Mouse (Mus musculus) bone marrow, adult 2 months (tissue): Measurements from ENCODE around the gene Nelfa. TPM values are rescaled to one million over a fixed set of nuclear protein-coding genes. Genes with fewer than 3 reads are reported as not detected.
"Not testable (repeated sequence)": the region's sequence is repeated elsewhere in the genome, so short reads cannot be mapped to it uniquely, and the experiment has no call there.

ENCODE experiments used
- H3K27ac ChIP-seq: fragments of 200-500 bp; 2 replicates; pipeline ENCODE4 v1.5.1; 2012; ENCODE audit warnings: low read depth, mild to moderate bottlenecking, control low read depth, inconsistent platforms, low read length; ENCODE audit not compliant: control insufficient read depth, poor library complexity, insufficient read depth
- H3K4me1 ChIP-seq: fragments of 200-500 bp; 2 replicates; pipeline ENCODE4 v1.6.1; 2011; ENCODE audit warnings: low read length; ENCODE audit not compliant: control insufficient read depth, insufficient read depth
- H3K4me3 ChIP-seq: fragments of 200-500 bp; replicated peaks from 2 replicates; pipeline ENCODE3; 2011; ENCODE audit warnings: mild to moderate bottlenecking, low read depth, low read length, control low read depth; ENCODE audit not compliant: control insufficient read depth
- CTCF ChIP-seq: fragments of 200-500 bp; IDR thresholded peaks from 2 replicates; pipeline ENCODE4 v1.5.1; 2011; ENCODE audit warnings: low read length, control low read depth; ENCODE audit not compliant: control insufficient read depth, insufficient read depth
- POLR2A ChIP-seq: fragments of 200-500 bp; IDR thresholded peaks from 2 replicates; pipeline ENCODE4 v1.6.1; 2011; ENCODE audit warnings: low read depth, mild to moderate bottlenecking, control low read depth, low read length, borderline replicate concordance; ENCODE audit not compliant: control insufficient read depth
- WGBS: fragments of 180-500 bp; shearing (Covaris S2); methylation state at CpG from one replicate; pipeline ENCODE4 v1.1.7; 2018; 5-methylcytosine and 5-hydroxymethylcytosine counted together
- polyA plus RNA-seq: library from polyadenylated mRNA; stranded (reverse); fragments of >200 nt; gene quantifications from 2 replicates; pipeline ENCODE4 v1.2.4, GENCODE M21; 2011; ENCODE audit warnings: low replicate concordance; ENCODE audit not compliant: missing spikeins, insufficient read depth, insufficient read length

The Nelfa gene
- polyA plus RNA-seq, 1 experiment = 14.6 TPM

DNA sequence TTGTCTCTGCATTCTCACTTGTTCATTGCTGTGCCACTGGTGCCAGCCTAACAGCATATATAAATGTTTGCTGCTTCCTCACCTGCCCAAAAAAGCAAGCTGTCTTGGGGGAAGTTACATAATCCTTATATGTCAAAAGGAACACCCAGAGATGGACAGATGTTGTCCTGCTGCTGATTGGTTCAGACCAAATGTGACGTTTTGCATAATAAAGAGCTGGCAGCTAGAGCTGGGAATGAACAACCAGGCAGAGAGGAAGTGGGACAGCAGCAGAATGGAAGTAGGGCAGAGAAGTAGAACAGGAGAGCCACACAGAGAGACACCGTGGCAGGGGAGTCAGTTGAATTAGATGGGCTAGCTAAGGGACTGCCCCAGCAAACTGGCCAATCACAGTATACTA lies 3.8 kb downstream of the Nelfa start:
- TF ChIP-seq POLR2A (no peak), CTCF (no peak)
- WGBS = 42% methylated on average over 2 of the region's 2 CpGs
- H3K4me3 ChIP-seq = no peak overlapping the region
- no peak overlapping the region for H3K27ac ChIP-seq
- peaks cover 4% of the 10 kb centered on the region for H3K4me1 ChIP-seq

DNA sequence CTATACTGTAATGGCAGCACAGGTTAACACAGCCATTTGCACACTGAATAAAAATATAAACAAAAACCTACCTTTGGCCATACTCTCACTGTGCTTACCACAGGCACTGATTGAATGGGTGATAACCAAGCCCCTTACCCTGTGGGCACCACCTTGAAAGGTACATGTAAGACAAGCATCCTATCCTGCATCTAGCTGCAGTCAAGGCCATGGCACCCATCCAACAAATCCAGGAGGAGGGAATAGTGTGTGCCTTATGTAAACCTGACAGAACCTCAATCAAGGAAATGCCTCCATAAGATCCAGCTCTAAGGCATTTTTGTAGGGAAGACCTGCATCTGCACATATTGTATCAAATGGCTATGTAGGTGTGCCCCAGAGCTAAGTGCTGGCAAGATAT lies 10.0 kb downstream of the Nelfa start:
- Histone ChIP-seq H3K27ac (no peak overlapping the region), H3K4me3 (no peak overlapping the region), H3K4me1 (no peaks in the 10 kb centered on the region)
- no peak for TF ChIP-seq POLR2A
- no peak for TF ChIP-seq CTCF

DNA sequence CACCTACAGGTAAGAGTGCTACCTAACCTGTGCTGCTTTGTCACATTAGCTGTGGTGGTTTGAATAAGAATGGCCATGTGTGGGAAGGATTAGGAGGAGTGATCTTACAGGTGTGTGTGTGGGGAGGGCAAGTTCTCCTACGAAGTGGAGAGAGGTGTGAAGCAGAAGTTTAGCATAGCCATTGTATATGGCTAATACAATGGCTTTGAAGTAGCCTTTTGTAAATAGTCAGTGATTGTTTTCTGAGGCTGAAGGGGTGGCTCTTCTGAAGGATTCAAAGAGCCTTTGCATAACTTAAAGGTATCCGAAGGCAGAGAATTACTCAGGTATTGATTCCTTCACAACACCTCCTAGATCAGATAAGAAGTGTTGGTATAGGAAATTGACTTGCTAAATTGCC lies 13.6 kb downstream of the Nelfa start:
- Histone ChIP-seq H3K27ac (no peak overlapping the region), H3K4me1 (no peaks in the 10 kb centered on the region; the same call in 1 of the 2 replicates), H3K4me3 (no peak overlapping the region)
- TF ChIP-seq POLR2A (no peak), CTCF (no peak)
- WGBS = 93% methylated on average over 2 of the region's 2 CpGs

DNA sequence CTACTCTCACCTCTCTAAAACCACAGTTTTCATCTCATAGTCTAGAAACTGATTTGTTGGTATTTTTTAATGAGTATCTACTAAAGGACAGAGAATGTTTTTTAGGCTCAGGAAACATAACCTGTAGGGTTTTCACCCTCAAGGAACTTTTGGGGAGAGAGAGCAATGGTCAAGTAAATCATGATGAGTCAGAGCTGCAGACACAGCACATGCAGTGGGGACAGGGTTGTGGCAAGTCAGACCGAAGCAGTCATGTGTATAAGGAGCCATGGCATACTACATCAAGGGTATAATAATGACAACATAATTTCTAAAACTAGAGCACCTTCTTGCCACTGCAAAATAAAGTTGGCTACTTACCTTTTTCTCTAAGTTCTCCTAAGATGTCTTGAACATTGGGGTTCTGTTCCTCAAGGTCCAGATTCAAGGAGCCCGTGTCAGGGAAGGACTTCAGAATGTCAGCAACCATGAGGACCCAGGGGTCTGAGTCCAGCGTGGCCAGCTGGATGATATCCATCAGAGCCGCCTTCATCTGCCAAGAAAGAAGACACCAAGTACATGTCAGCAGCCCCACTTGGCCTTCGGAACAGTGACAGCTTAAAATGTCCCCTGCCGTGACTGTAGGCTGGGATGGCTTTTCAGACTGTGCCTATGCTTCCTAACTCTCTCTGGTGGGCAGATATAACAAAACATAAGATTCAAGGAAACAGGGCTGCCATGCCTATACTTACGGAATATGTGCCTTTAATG lies 14.6 kb downstream of the Nelfa start:
- H3K4me3 ChIP-seq = no peak overlapping the region
- TF ChIP-seq CTCF = no peak
- TF ChIP-seq POLR2A = no peak
- H3K27ac ChIP-seq = no peak overlapping the region
- 87% methylated on average over 7 of the region's 7 CpGs for WGBS
- no peaks in the 10 kb centered on the region; the same call in 1 of the 2 replicates for H3K4me1 ChIP-seq

DNA sequence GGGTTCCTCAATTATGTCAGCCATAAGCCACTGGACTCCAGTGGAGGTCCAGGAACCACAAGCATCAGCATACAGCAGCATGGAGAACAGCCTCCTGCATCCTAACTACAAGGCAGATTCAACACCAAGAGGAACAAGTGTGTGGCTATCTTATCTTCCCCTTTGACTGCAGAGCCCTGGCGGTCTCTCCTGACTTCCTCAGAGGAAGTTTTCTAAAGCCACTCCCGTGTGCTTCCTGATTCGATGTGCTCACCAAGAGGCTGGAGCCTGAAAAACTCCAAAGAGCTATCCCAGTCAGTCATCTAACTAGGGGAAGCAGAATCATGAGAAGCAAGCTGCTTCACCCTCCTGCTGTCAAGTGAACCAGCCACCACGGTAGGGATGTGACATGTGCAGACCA lies 15.3 kb downstream of the Nelfa start:
- H3K27ac ChIP-seq = no peak overlapping the region
- WGBS = 4% methylated on average over 4 of the region's 4 CpGs
- no peaks in the 10 kb centered on the region; the same call in 1 of the 2 replicates for H3K4me1 ChIP-seq
- H3K4me3 ChIP-seq = no peak overlapping the region
- TF ChIP-seq POLR2A (no peak), CTCF (no peak)

DNA sequence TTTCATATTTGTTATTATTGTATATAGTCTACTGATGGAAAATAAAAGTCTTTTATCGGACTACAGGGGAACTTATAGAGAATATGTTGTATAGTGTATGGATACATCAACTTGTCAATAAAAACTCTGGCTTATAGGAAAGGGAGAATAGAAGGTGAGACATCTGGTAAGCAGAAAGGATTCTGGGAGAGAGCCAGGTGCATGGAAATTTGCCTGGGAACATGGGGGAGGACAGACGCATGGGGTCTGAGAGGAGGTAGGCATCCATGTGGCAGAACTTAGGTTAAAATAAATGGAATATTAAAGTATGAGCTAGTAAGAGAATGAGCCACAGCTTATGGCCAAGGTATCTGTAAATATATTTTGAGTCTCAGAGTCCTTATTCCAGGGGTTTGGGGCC lies 16.2 kb downstream of the Nelfa start:
- Histone ChIP-seq H3K4me1 (no peaks in the 10 kb centered on the region; the same call in 1 of the 2 replicates), H3K4me3 (no peak overlapping the region), H3K27ac (no peak overlapping the region)
- WGBS = 92% methylated on average over 2 of the region's 2 CpGs
- TF ChIP-seq CTCF (no peak), POLR2A (no peak)

DNA sequence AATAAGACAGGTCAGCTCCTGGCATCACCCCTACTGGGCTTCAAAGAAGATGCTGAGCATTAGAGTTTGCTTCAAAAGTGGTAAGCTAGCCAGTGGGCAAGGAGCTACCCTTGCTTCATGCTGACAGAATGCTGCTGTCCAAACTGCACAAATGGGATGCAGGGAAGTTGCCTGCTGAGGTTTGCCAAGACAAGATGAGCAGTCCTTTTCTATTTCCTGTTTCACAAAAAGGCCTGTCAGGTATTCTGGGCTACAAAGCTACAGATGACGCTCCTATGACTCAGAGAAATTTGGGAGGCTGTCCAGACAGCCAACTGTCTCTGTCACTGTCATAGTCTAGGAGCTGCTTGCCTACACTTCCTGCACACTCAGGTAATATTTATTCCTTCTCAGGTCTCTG lies 16.7 kb downstream of the Nelfa start:
- TF ChIP-seq CTCF (no peak), POLR2A (no peak)
- Histone ChIP-seq H3K27ac (no peak overlapping the region), H3K4me1 (no peaks in the 10 kb centered on the region; the same call in 1 of the 2 replicates), H3K4me3 (no peak overlapping the region)
- WGBS = 76% methylated on average over 1 of the region's 1 CpGs

DNA sequence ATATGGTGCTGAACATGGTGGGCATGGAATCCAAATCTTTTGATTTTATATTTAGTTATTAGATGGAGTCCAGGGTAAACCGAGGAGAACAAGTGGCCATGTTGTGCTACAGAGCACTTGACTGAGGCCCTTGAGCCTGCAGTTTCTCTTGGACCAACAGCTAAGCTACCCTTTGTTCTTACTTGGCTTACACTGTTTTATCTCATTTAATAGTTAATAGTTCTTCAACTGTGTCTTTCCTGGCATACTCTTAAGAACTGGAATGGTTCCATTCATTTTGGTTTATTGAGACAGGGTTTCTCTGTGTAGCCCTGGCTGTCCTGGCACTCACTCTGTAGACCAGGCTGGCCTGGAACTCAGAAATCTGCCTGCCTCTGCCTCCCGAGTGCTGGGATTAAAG lies 19.6 kb downstream of the Nelfa start:
- not testable (repeated sequence) for H3K4me1 ChIP-seq, H3K4me3 ChIP-seq, H3K27ac ChIP-seq
- 94% methylated on average over 2 of the region's 2 CpGs for WGBS

DNA sequence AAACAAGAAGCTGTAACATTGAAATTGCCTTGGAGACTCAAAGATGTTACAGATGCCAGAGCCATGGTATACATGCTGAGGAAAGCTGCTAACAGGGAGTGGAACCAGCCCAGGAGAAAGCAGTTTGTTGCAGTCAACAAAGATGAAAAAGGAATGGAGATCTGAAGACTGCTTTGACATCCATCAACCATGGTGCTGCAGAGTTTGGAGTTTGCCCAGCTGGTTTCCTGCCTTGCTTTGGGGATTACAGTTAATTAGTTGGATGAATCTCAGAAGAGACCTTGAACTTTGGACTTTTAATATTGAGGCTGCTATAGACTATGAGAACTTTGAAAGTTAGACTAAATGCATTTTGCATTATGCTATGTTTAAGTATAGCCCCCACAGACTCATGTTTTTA lies 21.2 kb downstream of the Nelfa start:
- H3K27ac ChIP-seq, H3K4me1 ChIP-seq, H3K4me3 ChIP-seq: not testable (repeated sequence)
